Mouse (Mus musculus) midbrain, embryonic 16.5 days (tissue): Measurements from ENCODE around the gene Rbbp8nl. TPM values are rescaled to one million over a fixed set of nuclear protein-coding genes. Genes with fewer than 3 reads are reported as not detected.

Experiments
- ATAC-seq: fragments of 200-750 bp; cut with Nextera tagmentation; 2 replicates; pipeline ENCODE4 v1.8.0; 2017; ENCODE audit warnings: moderate TSS enrichment
- H3K27ac ChIP-seq: fragments of 300-500 bp; sonication (generic); 2 replicates; pipeline ENCODE4 v1.5.1; 2014; ENCODE audit warnings: mild to moderate bottlenecking, low read length, mixed read lengths
- H3K27me3 ChIP-seq: fragments of 300-500 bp; sonication (generic); 2 replicates; pipeline ENCODE4 v1.6.1; 2014; ENCODE audit warnings: low read depth, low read length, mixed read lengths; ENCODE audit not compliant: control insufficient read depth, insufficient read depth
- H3K36me3 ChIP-seq: fragments of 300-500 bp; sonication (generic); 2 replicates; pipeline ENCODE4 v1.6.1; 2014; ENCODE audit warnings: mild to moderate bottlenecking, low read length, moderate library complexity, mixed read lengths; ENCODE audit not compliant: control insufficient read depth, insufficient read depth
- H3K4me1 ChIP-seq: fragments of 300-500 bp; sonication (generic); 2 replicates; pipeline ENCODE4 v1.6.1; 2014; ENCODE audit warnings: mild to moderate bottlenecking, low read length, mixed read lengths; ENCODE audit not compliant: control insufficient read depth, insufficient read depth
- H3K4me2 ChIP-seq: fragments of 300-500 bp; sonication (generic); 2 replicates; pipeline ENCODE4 v1.6.1; 2014; ENCODE audit warnings: mild to moderate bottlenecking, low read length, mixed read lengths
- H3K4me3 ChIP-seq: fragments of 300-500 bp; sonication (generic); 2 replicates; pipeline ENCODE4 v1.5.1; 2014; ENCODE audit warnings: low read depth, mild to moderate bottlenecking, low read length, moderate library complexity, mixed read lengths
- H3K9ac ChIP-seq: fragments of 300-500 bp; sonication (generic); 2 replicates; pipeline ENCODE4 v1.6.1; 2014; ENCODE audit warnings: low read depth, low read length, mixed read lengths
- H3K9me3 ChIP-seq: fragments of 300-500 bp; sonication (generic); replicated peaks from 2 replicates; pipeline ENCODE4 v1.6.1; 2014; ENCODE audit warnings: mild to moderate bottlenecking, low read length, mixed read lengths; ENCODE audit not compliant: control insufficient read depth, poor library complexity, severe bottlenecking
- WGBS: fragments of 180-500 bp; shearing (Covaris S2); extraction: QIAGEN DNeasy Blood & Tissue Kit; methylation state at CpG from one replicate; pipeline ENCODE4 v1.1.7; 2014; 5-methylcytosine and 5-hydroxymethylcytosine counted together
- polyA plus RNA-seq: library from polyadenylated mRNA; unstranded; fragments of >200 nt; fragmentation: Nextera tagmentation; extraction: Ambion mirVana; gene quantifications from 2 replicates; pipeline ENCODE4 v1.2.1, GENCODE M21; 2015

The Rbbp8nl gene
- polyA plus RNA-seq, 1 experiment from 2014 or later, result not detected

DNA sequence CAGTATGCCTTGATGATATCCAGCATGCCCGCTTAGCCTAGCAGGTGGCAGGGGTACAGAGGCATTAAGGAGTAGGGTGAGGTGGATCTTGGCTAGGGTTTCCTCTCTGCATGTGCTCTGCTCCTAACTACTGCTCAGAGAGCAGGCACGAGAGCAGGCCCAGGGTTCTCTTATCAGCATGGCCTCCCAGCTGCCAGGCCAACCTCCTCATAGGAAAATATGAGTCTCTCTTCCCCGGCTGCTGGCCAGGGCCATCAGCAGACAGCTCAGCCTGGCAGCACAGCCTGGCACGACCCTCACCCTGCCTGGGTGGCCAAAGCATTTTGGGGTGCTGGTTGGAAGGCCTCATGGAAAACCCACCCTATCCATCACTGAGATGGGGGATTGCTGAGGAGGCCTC, 21.5 kb upstream of the Rbbp8nl start:
- H3K9me3 ChIP-seq, result no peaks in the 10 kb centered on the region
- H3K27me3 ChIP-seq, result no peaks in the 10 kb centered on the region
- ATAC-seq, result no peak
- H3K36me3 ChIP-seq, result no peaks in the 10 kb centered on the region
- 80% methylated on average over 4 of the region's 4 CpGs for WGBS
- no peaks in the 10 kb centered on the region for H3K4me1 ChIP-seq
- H3K9ac ChIP-seq, result no peak overlapping the region
- H3K4me3 ChIP-seq, result no peak overlapping the region
- no peak overlapping the region for H3K27ac ChIP-seq
- no peak overlapping the region for H3K4me2 ChIP-seq

DNA sequence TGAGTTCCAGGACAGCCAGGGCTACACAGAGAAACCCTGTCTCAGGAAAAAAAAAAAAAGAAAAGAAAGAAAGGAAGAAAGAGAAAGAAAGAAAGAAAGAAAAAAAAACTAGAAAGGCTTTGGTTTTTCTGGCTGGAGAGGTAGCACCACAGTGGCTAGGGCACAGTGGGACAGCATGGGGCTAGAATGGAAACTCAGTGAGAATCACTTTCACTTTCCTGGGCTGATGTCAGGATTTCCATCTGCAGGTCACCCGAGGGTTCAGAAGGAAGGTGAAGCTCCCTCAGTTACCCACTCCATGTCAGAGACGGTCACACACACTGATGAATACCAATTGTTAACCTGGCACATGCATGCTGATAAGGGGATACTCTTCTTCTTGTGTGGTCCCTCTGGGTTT, 18.0 kb upstream of the Rbbp8nl start:
- Histone ChIP-seq H3K4me1 (no peaks in the 10 kb centered on the region), H3K4me2 (no peak overlapping the region), H3K27me3 (no peaks in the 10 kb centered on the region), H3K9me3 (no peaks in the 10 kb centered on the region; the same call in 1 of the 2 replicates), H3K36me3 (no peaks in the 10 kb centered on the region), H3K4me3 (no peak overlapping the region), H3K27ac (no peak overlapping the region), H3K9ac (no peak overlapping the region)
- ATAC-seq, result no peak
- WGBS, result 62% methylated on average over 2 of the region's 2 CpGs

GRCm38 (mm10) chr2:180306423-180307168, 16.9 kb upstream of the Rbbp8nl start:
- H3K9ac ChIP-seq, result no peak overlapping the region
- H3K9me3 ChIP-seq, result no peaks in the 10 kb centered on the region; the same call in 1 of the 2 replicates
- H3K4me1 ChIP-seq, result no peaks in the 10 kb centered on the region
- H3K36me3 ChIP-seq, result no peaks in the 10 kb centered on the region
- no peaks in the 10 kb centered on the region for H3K27me3 ChIP-seq
- no peak for ATAC-seq
- no peak overlapping the region for H3K27ac ChIP-seq
- no peak overlapping the region for H3K4me3 ChIP-seq
- H3K4me2 ChIP-seq, result no peak overlapping the region
- 85% methylated on average over 8 of the region's 8 CpGs for WGBS

DNA sequence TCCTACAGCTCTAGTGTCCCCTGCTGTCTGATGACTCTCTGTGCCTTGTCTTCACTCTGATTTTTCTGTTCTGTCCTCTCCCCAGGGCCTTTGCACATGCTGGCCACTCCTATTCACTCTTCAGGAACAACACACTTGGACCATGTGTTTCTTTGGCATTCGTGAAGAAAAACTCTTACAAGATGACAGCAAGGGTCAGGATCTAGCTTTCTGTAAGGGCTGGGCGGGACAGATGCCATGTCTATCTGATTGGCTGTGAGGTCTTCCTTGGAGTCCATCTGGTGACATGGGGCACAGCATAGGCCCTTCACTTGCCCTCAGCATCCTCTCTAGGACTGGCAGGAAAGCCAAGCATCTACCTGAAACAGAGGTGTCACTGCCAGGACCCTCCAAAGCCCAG, 16.3 kb upstream of the Rbbp8nl start:
- Histone ChIP-seq H3K4me2 (no peak overlapping the region), H3K4me3 (no peak overlapping the region), H3K4me1 (no peaks in the 10 kb centered on the region), H3K9ac (no peak overlapping the region), H3K27me3 (no peaks in the 10 kb centered on the region), H3K9me3 (no peaks in the 10 kb centered on the region; the same call in 1 of the 2 replicates), H3K27ac (no peak overlapping the region), H3K36me3 (no peaks in the 10 kb centered on the region)
- WGBS, result 82% methylated on average over 2 of the region's 2 CpGs
- ATAC-seq, result no peak

- no peak for ATAC-seq
- no peaks in the 10 kb centered on the region for H3K27me3 ChIP-seq
- no peaks in the 10 kb centered on the region for H3K4me1 ChIP-seq
- H3K4me2 ChIP-seq, result no peak overlapping the region
- H3K4me3 ChIP-seq, result no peak overlapping the region
- no peaks in the 10 kb centered on the region for H3K36me3 ChIP-seq
- 84% methylated on average over 3 of the region's 3 CpGs for WGBS
- no peak overlapping the region for H3K9ac ChIP-seq
- H3K9me3 ChIP-seq, result no peaks in the 10 kb centered on the region; the same call in 1 of the 2 replicates
- no peak overlapping the region for H3K27ac ChIP-seq
Observed at GRCm38 (mm10) chr2:180305490-180305889, 15.8 kb upstream of the Rbbp8nl start.

GRCm38 (mm10) chr2:180304554-180304953, 14.9 kb upstream of the Rbbp8nl start:
- Histone ChIP-seq H3K4me3 (no peak overlapping the region), H3K9ac (no peak overlapping the region), H3K4me2 (no peak overlapping the region), H3K27me3 (no peaks in the 10 kb centered on the region), H3K36me3 (no peaks in the 10 kb centered on the region), H3K4me1 (no peaks in the 10 kb centered on the region), H3K27ac (no peak overlapping the region), H3K9me3 (no peaks in the 10 kb centered on the region; the same call in 1 of the 2 replicates)
- WGBS, result 62% methylated on average over 4 of the region's 4 CpGs
- ATAC-seq, result no peak

- no peaks in the 10 kb centered on the region for H3K36me3 ChIP-seq
- ATAC-seq, result no peak
- no peak overlapping the region for H3K27ac ChIP-seq
- H3K4me1 ChIP-seq, result no peaks in the 10 kb centered on the region
- no peaks in the 10 kb centered on the region; the same call in 1 of the 2 replicates for H3K9me3 ChIP-seq
- 86% methylated on average over 12 of the region's 12 CpGs for WGBS
- H3K9ac ChIP-seq, result no peak overlapping the region
- no peaks in the 10 kb centered on the region for H3K27me3 ChIP-seq
- no peak overlapping the region for H3K4me2 ChIP-seq
- no peak overlapping the region for H3K4me3 ChIP-seq
Observed at GRCm38 (mm10) chr2:180303468-180303867, 13.8 kb upstream of the Rbbp8nl start.

GRCm38 (mm10) chr2:180302201-180302600, 12.5 kb upstream of the Rbbp8nl start:
- no peaks in the 10 kb centered on the region; the same call in 1 of the 2 replicates for H3K9me3 ChIP-seq
- H3K4me1 ChIP-seq, result no peaks in the 10 kb centered on the region
- no peaks in the 10 kb centered on the region for H3K36me3 ChIP-seq
- WGBS, result 80% methylated on average over 4 of the region's 4 CpGs
- H3K4me2 ChIP-seq, result no peak overlapping the region
- H3K27me3 ChIP-seq, result no peaks in the 10 kb centered on the region
- ATAC-seq, result no peak
- H3K9ac ChIP-seq, result no peak overlapping the region
- H3K4me3 ChIP-seq, result no peak overlapping the region
- H3K27ac ChIP-seq, result no peak overlapping the region

DNA sequence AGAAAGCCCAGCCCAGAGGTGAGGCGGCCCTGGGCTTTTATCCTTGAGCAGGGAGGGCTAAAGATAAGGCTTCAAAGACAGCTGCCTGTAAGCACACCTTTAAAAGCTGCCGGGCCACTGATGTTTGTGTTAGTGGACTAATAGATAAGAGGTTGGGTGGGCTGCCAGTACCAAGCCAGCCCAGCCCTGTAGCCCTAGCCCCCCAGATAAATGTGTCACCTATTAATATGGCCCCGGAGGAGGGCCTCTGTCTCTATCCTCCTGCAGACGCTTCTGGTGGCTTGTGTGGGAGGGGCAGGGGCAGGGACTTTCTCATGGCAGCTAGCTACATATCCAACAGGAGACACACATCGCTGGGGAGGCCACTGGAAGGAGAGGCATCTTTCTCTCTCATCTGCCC, 11.1 kb upstream of the Rbbp8nl start:
- WGBS, result 59% methylated on average over 5 of the region's 5 CpGs
- ATAC-seq, result no peak
- no peaks in the 10 kb centered on the region for H3K36me3 ChIP-seq
- H3K4me1 ChIP-seq, result no peaks in the 10 kb centered on the region
- no peaks in the 10 kb centered on the region; the same call in 1 of the 2 replicates for H3K9me3 ChIP-seq
- no peak overlapping the region for H3K4me3 ChIP-seq
- H3K27ac ChIP-seq, result no peak overlapping the region
- H3K27me3 ChIP-seq, result no peaks in the 10 kb centered on the region
- no peak overlapping the region for H3K9ac ChIP-seq
- H3K4me2 ChIP-seq, result no peak overlapping the region
